Mouse (Mus musculus): Measurements from ENCODE around the gene Scaf8. TPM values are rescaled to one million over a fixed set of nuclear protein-coding genes. Genes with fewer than 3 reads are reported as not detected.
"Not testable (repeated sequence)": the region's sequence is repeated elsewhere in the genome, so short reads cannot be mapped to it uniquely, and the experiment has no call there.

The Scaf8 gene
- polyA plus RNA-seq, 1 experiment, result 15.4 TPM

DNA sequence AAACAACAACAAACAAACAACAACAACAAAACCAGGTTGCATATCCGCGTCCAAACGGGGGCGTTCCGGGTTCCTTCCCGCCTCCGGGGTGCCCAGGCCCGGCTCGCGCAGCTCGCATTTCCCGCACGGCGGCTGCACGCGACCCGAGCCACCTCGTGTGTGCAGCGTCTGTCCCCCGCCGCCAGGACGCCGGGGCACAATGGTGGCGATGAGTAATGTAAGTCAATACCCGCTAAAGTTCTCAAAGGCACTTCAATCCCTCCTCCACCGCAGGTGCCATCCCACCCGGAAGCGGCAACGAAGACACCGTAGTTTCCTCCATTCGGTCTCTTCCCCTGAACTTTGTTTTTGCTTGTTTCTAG is 433 bp upstream of the Scaf8 start:
- TF ChIP-seq USF1 (IDR thresholded peaks at IDR 0.05; ENCODE audit: low read depth), result no peak
- peak; percentile 45 for TF ChIP-seq POLR2A (IDR thresholded peaks at IDR 0.05; ENCODE audit: insufficient read length, low read depth)
- TF ChIP-seq TCF3 (IDR thresholded peaks at IDR 0.05; ENCODE audit: insufficient read length, low read depth), result no peak
- peak in 1 of 3 experiments; percentile 31 for TF ChIP-seq MYOD1 (IDR thresholded peaks at IDR 0.05; ENCODE audit: control insufficient read depth in 1 of 3, insufficient read length in 2 of 3, low read depth in 2 of 3)
- H3K4me2 ChIP-seq (ENCODE audit: low read depth), result peak overlapping the region; percentile 94
- peak overlapping the region; percentile 85 for H3ac ChIP-seq (ENCODE audit: control insufficient read depth, insufficient read length)
- H3K79me2 ChIP-seq (ENCODE audit: control insufficient read depth, insufficient read depth), result peaks cover 46% of the 10 kb centered on the region
- no peaks in the 10 kb centered on the region for H3K27me3 ChIP-seq (ENCODE audit: control insufficient read depth, insufficient read depth, insufficient read length)
- H3K4me3 ChIP-seq, result peak overlapping the region; percentile 78
- no peaks in the 10 kb centered on the region for H3K36me3 ChIP-seq (ENCODE audit: control insufficient read depth, insufficient read depth)

DNA sequence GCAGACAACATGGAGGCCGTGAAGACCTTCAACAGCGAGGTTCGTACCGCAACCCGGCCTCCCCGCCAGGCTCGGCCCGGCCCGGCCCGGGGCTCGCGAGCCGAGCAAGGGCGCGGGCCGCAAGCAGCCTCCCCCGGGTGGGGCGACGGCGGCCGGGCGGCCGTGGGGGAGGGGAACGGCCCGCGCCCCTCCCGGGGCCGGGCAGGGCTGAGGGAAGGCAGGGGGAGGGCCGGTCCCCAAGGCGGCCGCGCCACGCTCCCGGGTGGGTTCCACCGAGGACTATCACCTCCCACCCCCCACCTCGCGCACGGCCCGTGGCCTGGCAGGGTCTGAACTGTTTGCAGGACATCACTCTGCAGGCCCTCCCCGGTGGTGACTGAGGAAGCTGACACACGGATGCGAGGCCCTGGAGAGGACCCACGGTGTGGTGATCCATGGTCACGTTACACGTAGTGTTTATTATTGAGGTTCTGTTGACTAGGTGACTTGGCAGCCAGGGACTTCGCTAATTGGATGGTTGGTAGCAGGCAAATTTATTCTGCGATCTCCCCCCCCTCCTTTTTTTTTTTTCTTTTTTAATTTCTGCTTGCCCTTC is 705 bp downstream of the Scaf8 start:
- Histone ChIP-seq H3K4me2 (ENCODE audit: low read depth) (peak overlapping the region; percentile 88), H3K27me3 (ENCODE audit: control insufficient read depth, insufficient read depth, insufficient read length) (no peaks in the 10 kb centered on the region), H3K79me2 (ENCODE audit: control insufficient read depth, insufficient read depth) (peaks cover 58% of the 10 kb centered on the region), H3ac (ENCODE audit: control insufficient read depth, insufficient read length) (peak overlapping the region; percentile 85), H3K4me3 (peak overlapping the region; percentile 78), H3K36me3 (ENCODE audit: control insufficient read depth, insufficient read depth) (no peaks in the 10 kb centered on the region)
- TF ChIP-seq SRF (IDR thresholded peaks at IDR 0.05; ENCODE audit: control insufficient read depth, insufficient read length, low read depth) (no peak), POLR2AphosphoS2 (IDR thresholded peaks at IDR 0.05; ENCODE audit: insufficient read length, low read depth) (peak; percentile 22)

DNA sequence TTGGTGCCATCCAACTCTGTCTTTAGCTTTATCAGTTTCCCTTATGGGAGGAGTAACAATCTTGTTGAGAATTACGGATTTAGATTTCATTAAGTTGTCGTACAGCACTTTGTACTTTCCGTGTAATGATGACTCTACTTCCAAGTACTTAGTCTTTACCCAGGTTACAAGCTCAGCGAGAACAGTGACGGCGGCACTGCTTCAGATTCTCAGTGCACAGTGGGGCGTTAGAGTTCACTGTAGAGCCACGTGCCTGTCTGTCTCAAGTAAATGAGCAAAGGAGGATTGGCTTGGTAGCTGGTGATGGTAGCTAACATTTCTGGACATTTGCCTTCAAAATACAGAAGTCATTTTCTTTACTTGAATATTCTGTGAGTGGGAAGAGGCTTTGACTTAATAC is 6.2 kb downstream of the Scaf8 start:
- not testable (repeated sequence) for H3K4me2 ChIP-seq (ENCODE audit: low read depth); H3ac ChIP-seq (ENCODE audit: control insufficient read depth, insufficient read length); H3K27me3 ChIP-seq (ENCODE audit: control insufficient read depth, insufficient read depth, insufficient read length); H3K36me3 ChIP-seq (ENCODE audit: control insufficient read depth, insufficient read depth); H3K4me3 ChIP-seq
- H3K79me2 ChIP-seq (ENCODE audit: control insufficient read depth, insufficient read depth), result peaks cover 100% of the 10 kb centered on the region

DNA sequence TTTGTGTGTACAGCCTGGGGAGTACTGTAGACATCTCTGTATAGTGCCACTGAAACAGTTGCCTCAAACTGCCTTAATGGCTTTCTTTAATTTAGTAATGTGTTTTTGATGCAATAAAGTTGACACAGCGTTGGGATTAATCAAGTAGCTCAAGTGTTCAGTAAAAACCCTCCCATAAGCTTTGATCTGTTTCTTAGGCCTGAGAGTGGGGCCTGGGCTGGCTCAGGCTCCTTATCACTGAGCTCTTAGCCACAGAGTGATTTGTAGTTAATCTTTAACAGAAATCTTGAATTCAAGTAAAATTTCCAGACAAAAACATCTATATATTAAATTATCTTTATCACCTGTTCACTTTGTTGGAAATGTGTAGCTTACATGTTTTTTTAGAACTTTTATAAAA is 8.8 kb downstream of the Scaf8 start:
- H3K36me3 ChIP-seq (ENCODE audit: control insufficient read depth, insufficient read depth); H3K4me2 ChIP-seq (ENCODE audit: low read depth); H3ac ChIP-seq (ENCODE audit: control insufficient read depth, insufficient read length); H3K4me3 ChIP-seq; H3K27me3 ChIP-seq (ENCODE audit: control insufficient read depth, insufficient read depth, insufficient read length): not testable (repeated sequence)
- H3K79me2 ChIP-seq (ENCODE audit: control insufficient read depth, insufficient read depth), result peaks cover 100% of the 10 kb centered on the region

DNA sequence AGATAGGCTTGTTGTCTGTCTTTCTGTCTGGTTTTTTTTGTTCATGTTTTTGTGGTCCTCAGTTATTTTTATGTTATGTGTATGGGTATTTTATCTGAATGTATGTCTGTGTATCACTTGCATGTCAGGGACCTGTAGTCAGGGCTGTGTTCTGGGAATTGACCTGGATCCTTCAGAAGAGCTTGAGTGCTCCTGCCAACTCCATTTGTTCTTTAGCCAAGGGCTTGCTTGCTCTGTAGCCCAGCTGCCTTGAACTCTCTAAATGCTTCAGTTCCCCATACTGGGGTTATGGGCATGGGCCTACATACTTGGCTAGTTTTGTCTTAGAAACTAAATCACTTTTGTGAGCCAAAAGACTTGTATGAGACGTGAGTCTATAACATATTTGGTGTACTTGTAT is 13.9 kb downstream of the Scaf8 start:
- H3K36me3 ChIP-seq (ENCODE audit: control insufficient read depth, insufficient read depth), result peaks cover 38% of the 10 kb centered on the region
- H3K27me3 ChIP-seq (ENCODE audit: control insufficient read depth, insufficient read depth, insufficient read length), result no peaks in the 10 kb centered on the region
- no peak overlapping the region for H3K4me3 ChIP-seq
- no peak for TF ChIP-seq CEBPB (IDR thresholded peaks at IDR 0.05; ENCODE audit: insufficient read depth, poor library complexity, severe bottlenecking)
- no peak for TF ChIP-seq MYOD1 (IDR thresholded peaks at IDR 0.05; ENCODE audit: control insufficient read depth in 1 of 3, insufficient read length in 2 of 3, low read depth in 2 of 3)
- no peak for TF ChIP-seq REST (IDR thresholded peaks at IDR 0.05; ENCODE audit: insufficient read depth, insufficient read length)
- TF ChIP-seq SRF (IDR thresholded peaks at IDR 0.05; ENCODE audit: control insufficient read depth, insufficient read length, low read depth), result no peak
- TF ChIP-seq USF1 (IDR thresholded peaks at IDR 0.05; ENCODE audit: low read depth), result no peak
- TF ChIP-seq MAX (IDR thresholded peaks at IDR 0.05; ENCODE audit: low read depth), result no peak
- TF ChIP-seq TCF12 (IDR thresholded peaks at IDR 0.05; ENCODE audit: insufficient read depth, poor library complexity, severe bottlenecking), result no peak
- TF ChIP-seq MYOG (IDR thresholded peaks at IDR 0.05; ENCODE audit: control insufficient read depth in 1 of 3, insufficient read depth in 1 of 3, insufficient read length in 2 of 3, low read depth in 2 of 3), result no peak
- no peak for TF ChIP-seq E2F4 (IDR thresholded peaks at IDR 0.05; ENCODE audit: insufficient read depth)
- TF ChIP-seq POLR2A (IDR thresholded peaks at IDR 0.05; ENCODE audit: insufficient read length, low read depth), result no peak
- TF ChIP-seq POLR2AphosphoS2 (IDR thresholded peaks at IDR 0.05; ENCODE audit: insufficient read length, low read depth), result no peak
- TF ChIP-seq TCF3 (IDR thresholded peaks at IDR 0.05; ENCODE audit: insufficient read length, low read depth), result no peak
- H3K79me2 ChIP-seq (ENCODE audit: control insufficient read depth, insufficient read depth), result peaks cover 100% of the 10 kb centered on the region
- no peak overlapping the region for H3K4me2 ChIP-seq (ENCODE audit: low read depth)
- H3ac ChIP-seq (ENCODE audit: control insufficient read depth, insufficient read length), result no peak overlapping the region

DNA sequence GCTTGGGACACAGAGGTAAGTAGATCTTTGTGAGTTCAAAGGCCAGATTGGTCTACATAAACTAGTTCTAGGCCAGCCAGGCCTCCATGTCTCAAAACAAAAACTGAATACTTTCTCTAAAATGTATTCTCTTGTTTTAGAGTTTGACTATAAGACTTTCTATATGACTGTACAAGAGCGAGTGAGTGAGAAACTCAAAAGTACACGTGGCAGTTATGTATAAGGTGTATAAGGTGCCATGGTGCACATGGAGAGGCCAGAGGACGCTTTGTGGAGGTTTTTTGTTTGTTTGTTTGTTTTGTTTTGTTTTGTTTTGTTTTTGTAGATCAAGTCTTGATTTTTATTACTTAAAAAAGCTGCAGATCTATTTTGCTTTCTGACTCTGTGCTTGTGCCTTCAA is 15.0 kb downstream of the Scaf8 start:
- Histone ChIP-seq H3K4me3 (no peak overlapping the region), H3K4me2 (ENCODE audit: low read depth) (no peak overlapping the region), H3K36me3 (ENCODE audit: control insufficient read depth, insufficient read depth) (peaks cover 38% of the 10 kb centered on the region), H3K27me3 (ENCODE audit: control insufficient read depth, insufficient read depth, insufficient read length) (no peaks in the 10 kb centered on the region), H3ac (ENCODE audit: control insufficient read depth, insufficient read length) (no peak overlapping the region), H3K79me2 (ENCODE audit: control insufficient read depth, insufficient read depth) (peaks cover 100% of the 10 kb centered on the region)
- no peak for TF ChIP-seq E2F4 (IDR thresholded peaks at IDR 0.05; ENCODE audit: insufficient read depth)
- TF ChIP-seq TCF12 (IDR thresholded peaks at IDR 0.05; ENCODE audit: insufficient read depth, poor library complexity, severe bottlenecking), result no peak
- no peak for TF ChIP-seq USF1 (IDR thresholded peaks at IDR 0.05; ENCODE audit: low read depth)
- no peak for TF ChIP-seq POLR2A (IDR thresholded peaks at IDR 0.05; ENCODE audit: insufficient read length, low read depth)
- TF ChIP-seq REST (IDR thresholded peaks at IDR 0.05; ENCODE audit: insufficient read depth, insufficient read length), result no peak
